Mouse (Mus musculus): Measurements from ENCODE around the gene Slc12a8.

The Slc12a8 gene

GRCm38 (mm10) chr16:33581661-33582099, 64.6 kb downstream of the Slc12a8 start:
- peak; percentile 81 for DNase-seq (ENCODE audit: extremely low read depth, insufficient read length, low spot score)

DNA sequence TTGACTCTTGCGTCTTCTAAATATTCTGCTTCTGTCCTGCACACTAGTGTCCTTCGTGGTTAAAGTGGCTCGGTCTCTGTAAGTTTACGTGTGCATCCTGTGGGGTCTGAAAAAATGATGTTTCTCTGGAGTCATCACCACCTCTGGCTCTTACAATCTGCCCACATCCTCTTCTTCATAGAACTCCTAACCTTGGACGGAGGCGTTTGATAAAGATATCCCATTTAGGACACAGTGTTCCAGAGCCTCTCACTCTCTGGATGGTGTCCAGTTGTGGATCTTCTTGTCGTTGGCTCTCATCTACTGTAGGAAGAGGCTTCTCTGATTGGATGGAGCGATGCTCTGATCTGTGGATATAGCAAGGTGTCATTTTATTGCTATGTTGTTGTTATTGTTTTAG, 65.4 kb downstream of the Slc12a8 start:
- no peak for DNase-seq (ENCODE audit: extremely low read depth, insufficient read length, low spot score)

DNA sequence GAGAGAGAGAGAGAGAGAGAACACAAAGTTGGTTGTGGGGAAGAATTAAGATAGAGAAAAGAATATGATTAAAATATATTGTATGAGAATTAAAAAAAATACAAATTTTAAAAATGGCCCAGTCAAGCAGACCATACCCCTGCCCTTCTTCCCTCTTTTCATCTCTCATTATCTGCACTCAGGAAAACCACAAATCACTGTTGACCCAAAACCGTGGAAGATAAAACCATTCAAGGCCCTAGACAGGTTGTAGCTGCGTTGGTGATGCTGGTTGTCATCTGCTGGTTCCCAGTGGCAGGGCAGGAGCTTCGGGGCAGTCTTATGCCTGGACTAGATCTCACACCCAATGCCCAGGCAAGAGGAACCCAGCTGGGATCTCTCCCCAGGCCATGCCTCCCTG, 66.2 kb downstream of the Slc12a8 start:
- DNase-seq (ENCODE audit: extremely low read depth, insufficient read length, low spot score), result no peak

- DNase-seq (ENCODE audit: extremely low read depth, insufficient read length, low spot score), result no peak
These were observed 66.8 kb downstream of the Slc12a8 start for GRCm38 (mm10) chr16:33583881-33584454.

GRCm38 (mm10) chr16:33584455-33585082, 67.4 kb downstream of the Slc12a8 start:
- DNase-seq (ENCODE audit: extremely low read depth, insufficient read length, low spot score), result no peak

DNA sequence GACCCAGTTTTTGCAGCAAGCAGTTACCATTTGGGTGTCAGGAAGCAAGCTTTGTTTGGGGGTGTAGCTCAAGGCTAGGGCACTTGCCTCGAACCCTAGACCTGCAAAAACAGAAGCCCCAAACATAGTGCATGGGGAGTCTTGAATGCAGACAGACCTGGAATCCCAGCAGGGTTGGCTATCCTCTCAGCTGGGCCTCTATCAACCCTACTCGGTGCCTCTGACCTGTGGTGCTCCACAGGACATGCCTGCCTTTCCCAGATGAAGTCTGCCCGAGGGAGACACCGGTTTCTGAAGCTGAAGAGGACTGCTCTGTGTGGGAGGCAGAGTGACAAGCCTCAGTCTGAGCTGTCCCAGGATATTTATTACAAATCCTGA, 67.9 kb downstream of the Slc12a8 start:
- no peak for DNase-seq (ENCODE audit: extremely low read depth, insufficient read length, low spot score)

DNA sequence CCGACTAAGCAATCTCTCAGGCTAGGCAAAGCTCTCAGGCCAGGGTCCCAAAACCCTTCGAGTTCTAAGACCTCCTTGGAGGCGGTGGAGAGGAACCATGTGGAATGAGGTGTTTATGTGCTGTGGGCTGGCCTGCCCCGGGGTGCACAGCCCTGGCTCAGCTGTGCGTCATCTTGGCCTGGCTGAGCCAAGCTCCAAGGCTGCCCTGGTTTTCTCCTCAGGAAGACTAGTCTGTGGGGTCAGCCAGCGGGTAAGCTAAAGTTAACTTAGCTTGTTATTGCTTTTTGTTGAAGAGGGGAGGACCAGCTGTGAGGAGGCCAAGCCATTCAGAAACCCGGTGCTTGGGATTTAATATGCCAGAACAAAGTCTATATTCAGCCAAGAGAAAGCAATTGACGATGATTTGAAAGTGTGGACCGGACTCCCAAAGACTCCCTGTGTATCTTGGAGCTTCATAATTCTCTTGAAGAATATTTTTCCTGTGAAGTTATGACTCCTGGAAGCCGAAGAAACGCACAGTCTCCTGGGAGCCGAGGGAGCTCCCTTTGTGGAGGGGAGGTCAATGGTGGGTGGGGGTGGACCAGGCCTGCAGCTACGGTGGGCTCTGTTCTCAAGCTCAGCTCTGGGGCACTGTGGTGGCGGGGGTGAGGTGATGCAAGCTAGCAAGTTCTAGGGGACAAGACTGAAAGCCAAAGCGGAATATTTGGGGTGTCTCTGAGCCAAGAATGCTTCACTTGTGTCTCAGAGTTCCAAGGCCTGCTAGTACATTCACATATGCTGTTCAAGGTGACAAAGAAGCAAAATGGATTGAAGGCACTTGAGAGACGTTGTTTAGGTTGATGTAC, 70.4 kb downstream of the Slc12a8 start:
- peak; percentile 60 for DNase-seq (ENCODE audit: extremely low read depth, insufficient read length, low spot score)

DNA sequence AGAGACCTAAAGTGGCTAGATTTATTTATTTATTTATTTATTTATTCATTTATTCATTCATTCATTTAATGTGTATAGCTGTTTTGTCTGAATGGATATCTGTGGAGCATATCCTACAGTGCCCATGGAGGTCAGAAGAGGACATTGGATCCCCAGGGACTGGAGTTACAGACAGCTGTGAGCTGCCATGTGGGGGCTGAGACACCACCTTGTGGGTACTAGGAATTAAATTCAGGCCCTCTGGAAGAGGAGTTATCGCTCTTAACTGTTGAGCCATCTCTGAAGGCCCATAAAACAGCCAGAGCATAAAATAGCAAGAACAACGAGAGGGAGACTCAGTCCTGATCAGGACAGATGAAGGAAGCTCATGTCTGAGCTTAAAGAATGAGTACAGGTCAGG, 71.7 kb downstream of the Slc12a8 start:
- no peak for DNase-seq (ENCODE audit: extremely low read depth, insufficient read length, low spot score)

DNA sequence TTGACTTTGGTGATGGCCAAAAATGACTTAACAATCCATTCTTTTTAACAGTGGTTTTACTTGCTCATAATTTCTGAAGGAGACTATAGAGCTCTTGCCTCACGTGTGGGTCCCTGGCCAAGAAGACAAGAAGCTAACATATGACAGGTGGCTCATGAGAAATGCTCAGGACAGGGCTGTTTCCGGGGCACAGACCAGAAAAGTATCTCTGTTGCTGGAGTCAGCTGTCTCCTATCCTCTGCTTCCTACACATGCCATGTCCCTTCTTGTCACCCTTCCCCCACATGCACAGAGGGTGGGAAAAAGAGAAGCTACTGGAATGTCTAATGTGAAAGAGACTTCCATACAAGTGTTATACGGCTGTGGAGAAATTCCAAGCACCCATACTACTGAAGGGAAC, 73.3 kb downstream of the Slc12a8 start:
- no peak for DNase-seq (ENCODE audit: extremely low read depth, insufficient read length, low spot score)

- DNase-seq (ENCODE audit: extremely low read depth, insufficient read length, low spot score), result no peak
These were observed 74.4 kb downstream of the Slc12a8 start for GRCm38 (mm10) chr16:33591390-33592067.

GRCm38 (mm10) chr16:33592286-33592685, 75.2 kb downstream of the Slc12a8 start:
- DNase-seq (ENCODE audit: extremely low read depth, insufficient read length, low spot score), result no peak

DNA sequence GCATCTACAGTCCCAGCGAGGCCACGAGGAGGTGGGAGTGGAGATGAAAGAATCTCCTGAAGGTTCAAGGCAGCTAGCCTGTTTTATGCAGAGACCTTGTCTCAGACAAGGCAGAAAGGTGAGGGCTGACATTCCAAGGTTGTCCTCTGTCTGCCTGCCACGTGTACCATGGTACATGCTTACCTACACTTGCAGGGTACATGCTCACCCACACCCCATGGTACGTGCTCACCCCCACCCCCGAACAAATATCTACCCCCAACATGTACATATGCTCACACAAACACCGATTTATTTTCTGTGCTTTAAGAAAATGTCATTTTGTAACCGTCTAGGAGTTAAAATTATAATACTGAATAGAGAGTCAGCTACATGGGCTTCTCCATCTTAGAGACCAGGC, 76.3 kb downstream of the Slc12a8 start:
- DNase-seq (ENCODE audit: extremely low read depth, insufficient read length, low spot score), result no peak

DNA sequence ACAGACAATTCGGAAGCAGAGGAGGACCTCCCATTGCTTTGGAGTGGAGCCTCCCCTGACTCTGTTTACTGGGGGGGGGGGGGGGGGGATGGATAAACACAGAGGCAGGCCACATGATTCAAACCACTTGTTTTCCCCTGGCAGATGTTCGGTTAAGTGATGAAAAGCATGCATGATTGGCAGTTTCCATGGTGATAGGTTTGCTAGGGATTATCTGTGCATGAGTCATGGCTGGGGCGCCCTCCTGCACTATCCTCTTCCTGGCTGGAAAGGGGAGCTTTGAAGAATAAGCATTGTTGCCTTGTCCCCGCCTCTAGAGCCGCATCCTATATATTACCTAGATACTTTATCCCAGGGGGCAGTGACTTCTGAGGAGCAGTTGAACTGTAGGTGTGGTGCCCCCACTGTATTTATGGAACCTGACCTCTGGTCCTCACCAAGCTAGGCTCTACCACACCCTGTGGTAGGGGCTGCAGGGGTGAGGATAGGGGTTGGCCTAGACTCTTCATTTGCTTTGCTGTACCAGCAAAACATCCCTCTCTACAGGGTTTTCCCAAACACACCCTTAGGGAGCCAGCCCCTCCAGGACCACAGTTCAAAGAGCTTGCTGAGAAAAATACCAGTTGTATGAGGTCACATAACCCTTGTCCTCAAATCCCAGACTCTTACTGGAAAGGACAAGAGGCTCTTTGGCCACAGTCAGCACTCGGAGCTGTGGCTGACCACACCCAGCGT, 77.1 kb downstream of the Slc12a8 start:
- peak; percentile 75 for DNase-seq (ENCODE audit: extremely low read depth, insufficient read length, low spot score)

GRCm38 (mm10) chr16:33595235-33595769, 78.2 kb downstream of the Slc12a8 start:
- DNase-seq (ENCODE audit: extremely low read depth, insufficient read length, low spot score), result no peak

- no peak for DNase-seq (ENCODE audit: extremely low read depth, insufficient read length, low spot score)
These were observed 79.1 kb downstream of the Slc12a8 start for GRCm38 (mm10) chr16:33596213-33596612.

DNA sequence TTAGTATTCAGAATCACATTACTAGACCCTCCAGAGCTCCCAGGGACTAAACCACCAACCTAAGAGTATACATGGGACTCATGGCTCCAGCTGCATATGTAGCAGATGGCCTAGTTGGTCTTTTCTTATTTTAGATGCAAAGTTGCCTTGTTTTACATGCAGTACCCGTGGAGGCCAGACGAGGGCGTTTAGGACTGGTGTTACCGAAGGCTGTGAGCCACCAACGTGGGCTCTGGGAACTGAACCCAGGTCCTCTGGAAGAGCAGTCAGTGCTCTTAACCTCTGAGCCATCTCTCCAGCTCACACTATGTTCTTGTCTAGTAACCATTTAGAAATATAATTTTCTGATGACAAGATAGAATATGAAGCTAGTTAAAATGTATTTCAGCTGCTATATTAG, 83.1 kb downstream of the Slc12a8 start:
- DNase-seq (ENCODE audit: extremely low read depth, insufficient read length, low spot score), result no peak

DNA sequence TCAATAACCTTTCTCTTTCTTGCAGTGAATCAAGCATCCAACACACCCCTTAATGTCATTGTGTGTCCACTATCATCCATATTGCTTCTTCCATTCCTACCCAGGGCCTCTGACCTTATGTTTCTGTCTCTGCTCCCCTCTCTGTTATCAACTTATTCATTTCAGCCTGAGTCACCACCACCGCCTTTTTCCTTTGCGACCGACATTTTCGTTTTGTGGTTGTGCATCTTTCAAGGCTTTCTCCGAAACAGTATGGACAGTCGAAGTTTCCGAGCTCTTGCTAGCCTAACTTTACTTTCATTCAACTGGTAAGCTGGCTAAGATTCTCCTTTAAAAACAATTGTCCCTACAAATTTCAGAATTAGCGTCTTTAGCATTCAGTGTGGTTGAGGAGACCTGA, 84.2 kb downstream of the Slc12a8 start:
- DNase-seq (ENCODE audit: extremely low read depth, insufficient read length, low spot score), result no peak

DNA sequence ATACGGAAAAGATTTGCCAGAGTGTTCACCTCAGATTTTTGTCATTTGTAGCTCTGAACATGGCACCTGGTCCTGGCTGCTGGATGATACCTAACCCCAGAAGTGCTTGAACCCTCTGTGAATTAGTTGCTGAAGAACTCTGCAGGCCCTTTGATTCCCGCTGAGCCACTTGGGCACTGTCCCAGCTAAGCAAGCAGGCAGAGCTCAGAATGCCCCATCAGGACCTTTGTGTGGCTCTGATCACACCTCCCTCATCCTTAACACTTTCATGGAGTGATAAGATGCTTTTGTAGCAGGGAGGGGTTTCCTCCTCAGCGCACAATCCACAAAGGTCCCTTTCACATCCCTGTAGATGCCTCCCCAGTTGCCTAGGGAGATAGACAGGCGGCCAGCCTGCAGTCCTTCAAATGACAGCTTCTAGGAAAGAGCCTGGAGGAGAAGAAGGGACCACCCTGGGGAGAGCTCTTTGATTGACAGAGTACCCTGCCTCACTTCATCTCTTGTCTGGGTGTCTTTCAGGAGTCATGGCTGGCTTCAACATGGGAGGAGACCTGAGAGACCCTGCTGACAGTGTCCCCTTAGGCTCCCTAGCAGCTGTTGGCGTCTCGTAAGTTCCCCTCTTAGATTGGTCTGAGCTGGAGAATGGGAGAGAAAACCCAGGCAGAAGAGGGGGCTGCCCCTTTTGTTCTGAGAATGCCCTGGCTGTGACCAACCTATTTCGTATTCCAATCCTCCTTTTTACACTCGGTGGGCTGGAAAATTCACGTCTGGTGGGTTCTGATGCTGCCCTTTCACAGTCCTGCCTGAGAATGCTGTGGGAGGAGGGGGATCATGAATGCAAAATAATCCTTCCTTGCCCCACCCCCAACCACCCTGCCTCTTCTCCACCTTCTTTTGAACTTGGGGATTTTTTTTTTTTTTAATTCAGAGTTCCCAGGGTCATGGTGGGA, 88.8 kb downstream of the Slc12a8 start:
- DNase-seq (ENCODE audit: extremely low read depth, insufficient read length, low spot score), result no peak
